Mouse (Mus musculus) right cerebral cortex, postnatal 25 days (tissue): Measurements from ENCODE around the gene Tspan11.
A peak's percentile ranks its signal among the peaks of the same experiment; 100 is the strongest.

ENCODE experiments used
- DNase-seq: peaks from one replicate; pipeline ENCODE4 v3.0.0; 2022

Gene Tspan11

GRCm38 (mm10) chr6:127945725-127946124 lies 58.3 kb downstream of the Tspan11 start:
- DNase-seq = peak; percentile 74

- DNase-seq = no peak
These were observed 61.3 kb downstream of the Tspan11 start for GRCm38 (mm10) chr6:127948656-127949055.

- no peak for DNase-seq
These were observed 62.5 kb downstream of the Tspan11 start for GRCm38 (mm10) chr6:127949885-127950284.

- no peak for DNase-seq
These were observed 65.7 kb downstream of the Tspan11 start for GRCm38 (mm10) chr6:127953071-127953470.

GRCm38 (mm10) chr6:127956172-127956571 lies 68.8 kb downstream of the Tspan11 start:
- no peak for DNase-seq

- no peak for DNase-seq
These were observed 72.8 kb downstream of the Tspan11 start for GRCm38 (mm10) chr6:127960203-127960602.

GRCm38 (mm10) chr6:127965497-127965896 lies 78.1 kb downstream of the Tspan11 start:
- peak; percentile 68 for DNase-seq

- no peak for DNase-seq
These were observed 82.3 kb downstream of the Tspan11 start for GRCm38 (mm10) chr6:127969709-127970108.

GRCm38 (mm10) chr6:127970120-127970519 lies 82.7 kb downstream of the Tspan11 start:
- DNase-seq = peak; percentile 72

- no peak for DNase-seq
These were observed 83.5 kb downstream of the Tspan11 start for GRCm38 (mm10) chr6:127970848-127971247.

GRCm38 (mm10) chr6:127971931-127972330 lies 84.5 kb downstream of the Tspan11 start:
- DNase-seq = no peak

GRCm38 (mm10) chr6:127973553-127973952 lies 86.2 kb downstream of the Tspan11 start:
- DNase-seq = no peak

- no peak for DNase-seq
These were observed 86.6 kb downstream of the Tspan11 start for GRCm38 (mm10) chr6:127974000-127974399.

- no peak for DNase-seq
These were observed 89.3 kb downstream of the Tspan11 start for GRCm38 (mm10) chr6:127976695-127977094.

- DNase-seq = no peak
These were observed 91.6 kb downstream of the Tspan11 start for GRCm38 (mm10) chr6:127978941-127979340.

- no peak for DNase-seq
These were observed 92.4 kb downstream of the Tspan11 start for GRCm38 (mm10) chr6:127979831-127980230.

- no peak for DNase-seq
These were observed 93.1 kb downstream of the Tspan11 start for GRCm38 (mm10) chr6:127980381-127981045.

GRCm38 (mm10) chr6:127981176-127981575 lies 93.8 kb downstream of the Tspan11 start:
- DNase-seq = no peak

- DNase-seq = no peak
These were observed 99.0 kb downstream of the Tspan11 start for GRCm38 (mm10) chr6:127986357-127986756.

GRCm38 (mm10) chr6:127987374-127987773 lies 100.0 kb downstream of the Tspan11 start:
- no peak for DNase-seq

- DNase-seq = no peak
These were observed 101.6 kb downstream of the Tspan11 start for GRCm38 (mm10) chr6:127988944-127989494.

- DNase-seq = peak; percentile 66
These were observed 102.3 kb downstream of the Tspan11 start for GRCm38 (mm10) chr6:127989624-127990212.

GRCm38 (mm10) chr6:127991509-127992176 lies 104.3 kb downstream of the Tspan11 start:
- no peak for DNase-seq

GRCm38 (mm10) chr6:127992993-127993392 lies 105.6 kb downstream of the Tspan11 start:
- DNase-seq = no peak
